Mouse (Mus musculus): ENCODE data around the gene Usp49.

GRCm38 (mm10) chr17:47632181-47632840 is 1.8 kb downstream of the Usp49 start:
- TF ChIP-seq CTCF (IDR thresholded peaks at IDR 0.05; ENCODE audit: low read depth), result no peak
- TF ChIP-seq EP300 (IDR thresholded peaks at IDR 0.05; ENCODE audit: low read depth), result no peak

Data from liver, postnatal 0 days (tissue).